In genomic region chr1:190130888-190131287, GRCm38 (mm10) we compare ENCODE assay signal across 13 mouse cellular contexts.
"Had no signal": no experiment of that assay in that cellular context is flagged by ENCODE, and none has a peak within 500 bp of the region (broad histone marks: within the 10 kb centered on the region; RNA-seq: fewer than 3 reads in every experiment).

No protein-coding gene starts in this region.

- H3K4me3 ChIP-seq: limb, embryonic 12.5 days; lung, embryonic 15.5 days; megakaryocyte, embryonic 14.5 days; midbrain, embryonic 12.5 days had no signal

- H3K27me3 ChIP-seq: megakaryocyte, embryonic 14.5 days; midbrain, embryonic 12.5 days had no signal

- H3K9ac ChIP-seq: limb, embryonic 12.5 days; liver, embryonic 14.5 days; lung, embryonic 15.5 days; midbrain, embryonic 12.5 days had no signal

- DNase-seq: kidney, adult 9 months; kidney, postnatal 36 days; lung, postnatal 14 days; right cerebral cortex, postnatal 25 days; thymus, postnatal 4 days had no signal

- H3K4me2 ChIP-seq: limb, embryonic 12.5 days; lung, embryonic 15.5 days; midbrain, embryonic 12.5 days had no signal

- H3K36me3 ChIP-seq: limb, embryonic 12.5 days; lung, embryonic 15.5 days had no signal

- H3K27ac ChIP-seq: kidney, postnatal 0 days; limb, embryonic 12.5 days; liver, embryonic 14.5 days; lung, embryonic 15.5 days; macrophage; stomach, postnatal 0 days had no signal

- H3K9me3 ChIP-seq: limb, embryonic 12.5 days; lung, embryonic 15.5 days; midbrain, embryonic 12.5 days had no signal

- H3K4me1 ChIP-seq: megakaryocyte, embryonic 14.5 days had no signal
